Mouse (Mus musculus): Measurements from ENCODE around the gene Mrps35. TPM values are rescaled to one million over a fixed set of nuclear protein-coding genes. Genes with fewer than 3 reads are reported as not detected.

The Mrps35 gene
- polyA plus RNA-seq, 1 experiment from 2014 or later: 69.9 TPM

GRCm38 (mm10) chr6:147064226-147064943 is 21.8 kb downstream of the Mrps35 start:
- no peak overlapping the region for H3K9ac ChIP-seq
- WGBS: 93% methylated on average over 10 of the region's 10 CpGs
- H3K36me3 ChIP-seq: peaks cover 55% of the 10 kb centered on the region

DNA sequence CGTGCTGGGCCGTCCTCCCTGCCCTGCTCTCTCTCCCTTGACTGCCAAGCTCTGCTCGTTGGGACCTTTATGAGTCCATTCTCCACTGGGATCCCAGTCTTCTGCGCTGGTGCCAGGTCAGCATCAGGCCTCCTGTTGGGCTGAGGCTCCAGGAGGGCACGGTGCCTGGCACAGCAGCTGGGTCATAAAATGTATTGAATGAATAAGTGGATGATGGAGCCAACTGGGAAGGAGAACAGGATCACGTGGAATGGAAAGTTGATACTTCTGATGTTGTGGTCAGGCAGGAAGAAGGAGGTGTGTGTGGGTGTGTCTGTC is 22.3 kb downstream of the Mrps35 start:
- peaks cover 55% of the 10 kb centered on the region for H3K36me3 ChIP-seq
- H3K9ac ChIP-seq: no peak overlapping the region
- H3K9me3 ChIP-seq (replicated peaks): no peaks in the 10 kb centered on the region
- no peak overlapping the region for H3K27ac ChIP-seq
- no peaks in the 10 kb centered on the region for H3K27me3 ChIP-seq
- H3K4me3 ChIP-seq: no peak overlapping the region
- ATAC-seq (ENCODE audit: low FRiP score): no peak
- no peaks in the 10 kb centered on the region for H3K4me1 ChIP-seq
- 91% methylated on average over 6 of the region's 6 CpGs for WGBS
- no peak overlapping the region for H3K4me2 ChIP-seq (replicated peaks)

More at GRCm38 (mm10) chr6:147064226-147064943, 21.8 kb downstream of the Mrps35 start:
- Histone ChIP-seq H3K9me3 (replicated peaks) (no peaks in the 10 kb centered on the region), H3K27me3 (no peaks in the 10 kb centered on the region), H3K4me3 (no peak overlapping the region), H3K4me1 (no peaks in the 10 kb centered on the region), H3K27ac (no peak overlapping the region), H3K4me2 (replicated peaks) (no peak overlapping the region)
- ATAC-seq (ENCODE audit: low FRiP score): no peak

- Histone ChIP-seq H3K27me3 (no peaks in the 10 kb centered on the region), H3K9me3 (replicated peaks) (no peaks in the 10 kb centered on the region), H3K9ac (no peak overlapping the region), H3K36me3 (peaks cover 21% of the 10 kb centered on the region), H3K4me3 (no peak overlapping the region), H3K4me1 (no peaks in the 10 kb centered on the region), H3K4me2 (replicated peaks) (no peak overlapping the region), H3K27ac (no peak overlapping the region)
- 0 out of 2 replicates have a peak, but pooled peaks have one; percentile 40 for ATAC-seq (ENCODE audit: low FRiP score)
- WGBS: 52% methylated on average over 5 of the region's 5 CpGs
Observed at GRCm38 (mm10) chr6:147075808-147076387, 33.3 kb downstream of the Mrps35 start.

DNA sequence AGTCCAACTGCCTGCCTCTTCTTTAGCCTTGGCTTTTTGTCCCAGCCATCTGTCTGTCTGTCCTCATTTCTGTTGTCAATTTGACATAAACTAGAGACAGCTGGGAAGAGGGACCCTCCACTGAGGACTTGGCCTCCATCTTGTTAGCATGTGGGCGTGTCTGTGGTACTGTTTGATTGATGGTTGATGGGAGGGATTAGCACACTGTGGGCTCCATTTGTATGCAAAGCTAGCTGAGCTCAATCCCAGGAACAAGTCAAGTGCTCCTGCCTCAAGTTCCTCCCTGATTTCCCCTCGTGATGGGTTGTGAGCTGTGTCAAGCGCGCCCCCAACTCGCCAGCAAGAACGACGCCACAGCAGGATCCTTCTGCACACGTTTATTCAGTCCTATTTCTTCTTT is 34.3 kb downstream of the Mrps35 start:
- WGBS: 79% methylated on average over 8 of the region's 8 CpGs
- Histone ChIP-seq H3K4me1 (no peaks in the 10 kb centered on the region), H3K9ac (no peak overlapping the region), H3K27me3 (no peaks in the 10 kb centered on the region), H3K36me3 (peaks cover 12% of the 10 kb centered on the region; the same call in 1 of the 2 replicates), H3K4me2 (replicated peaks) (no peak overlapping the region), H3K27ac (no peak overlapping the region), H3K9me3 (replicated peaks) (no peaks in the 10 kb centered on the region), H3K4me3 (no peak overlapping the region)
- no peak; the same call in 1 of the 2 replicates for ATAC-seq (ENCODE audit: low FRiP score)

DNA sequence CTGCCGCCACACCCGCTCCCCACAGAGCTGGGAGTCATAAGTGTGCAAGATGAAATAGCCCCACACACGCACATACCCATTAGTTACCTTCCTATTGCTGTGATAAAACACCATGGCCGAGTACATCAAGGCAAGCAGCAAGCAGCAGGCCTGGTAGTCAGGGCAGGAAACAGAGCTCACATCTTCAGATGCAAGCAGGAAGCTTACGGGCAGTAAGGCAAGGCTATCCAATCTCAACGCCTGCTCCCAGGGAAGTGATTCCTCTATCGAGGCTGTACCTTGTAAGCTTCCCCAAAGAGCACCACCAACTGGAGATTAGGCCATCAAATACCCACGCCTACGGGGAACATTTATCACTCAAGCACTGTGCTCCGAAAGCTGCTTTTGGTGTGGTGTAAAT is 37.4 kb downstream of the Mrps35 start:
- Histone ChIP-seq H3K9me3 (replicated peaks) (no peaks in the 10 kb centered on the region), H3K9ac (no peak overlapping the region), H3K4me1 (no peaks in the 10 kb centered on the region), H3K36me3 (no peaks in the 10 kb centered on the region), H3K27me3 (no peaks in the 10 kb centered on the region), H3K27ac (no peak overlapping the region), H3K4me3 (no peak overlapping the region), H3K4me2 (replicated peaks) (no peak overlapping the region)
- ATAC-seq (ENCODE audit: low FRiP score): no peak
- WGBS: 92% methylated on average over 10 of the region's 10 CpGs

- Histone ChIP-seq H3K4me2 (replicated peaks) (no peak overlapping the region), H3K4me3 (no peak overlapping the region), H3K9me3 (replicated peaks) (no peaks in the 10 kb centered on the region), H3K36me3 (no peaks in the 10 kb centered on the region), H3K27ac (no peak overlapping the region), H3K27me3 (no peaks in the 10 kb centered on the region), H3K9ac (no peak overlapping the region), H3K4me1 (peaks cover 12% of the 10 kb centered on the region)
- 55% methylated on average over 7 of the region's 7 CpGs for WGBS
- ATAC-seq (ENCODE audit: low FRiP score): no peak
Observed at GRCm38 (mm10) chr6:147085398-147086040, 43.0 kb downstream of the Mrps35 start.

DNA sequence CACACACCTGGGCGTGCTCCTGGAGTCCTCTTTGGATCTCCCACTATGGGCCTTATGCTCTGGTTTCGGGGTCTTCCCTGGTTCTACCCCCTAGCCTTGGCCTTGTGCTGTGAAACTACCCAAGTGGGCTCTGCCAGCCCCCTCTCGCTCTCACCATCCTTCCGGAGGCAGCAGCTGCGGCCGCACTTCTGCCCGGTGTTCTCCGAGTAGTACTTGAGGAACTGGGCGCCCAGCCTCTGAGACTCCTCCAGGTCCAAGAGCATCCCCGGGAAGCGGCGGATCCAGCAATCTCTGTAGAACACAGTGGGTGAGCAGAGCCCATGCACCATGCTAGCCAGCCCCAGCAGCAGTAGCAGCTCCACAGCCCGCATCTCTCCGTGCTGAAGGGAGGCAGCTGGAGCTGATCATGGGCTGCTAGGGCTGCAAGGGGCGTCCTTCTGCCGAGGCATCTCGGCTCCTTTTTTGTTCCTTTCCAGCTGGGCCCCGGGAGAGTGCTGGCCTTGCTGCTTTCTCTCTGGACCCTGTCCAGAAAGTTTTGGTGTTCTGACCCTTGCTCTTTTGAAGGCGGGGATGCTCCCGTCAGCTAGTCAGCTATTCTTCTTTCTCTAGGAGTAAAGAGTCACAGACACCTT is 44.1 kb downstream of the Mrps35 start, which contains the start of gene Mansc4:
Gene Mansc4 (minus strand): TSS at position 439 of the 632 bp plus-strand sequence.
- H3K36me3 ChIP-seq: no peaks in the 10 kb centered on the region
- H3K9ac ChIP-seq: peak within 1 kb of the TSS; percentile 50
- H3K27me3 ChIP-seq: no peaks in the 10 kb centered on the region
- H3K4me3 ChIP-seq: peak within 1 kb of the TSS; percentile 30
- peak within 1 kb of the TSS; percentile 57 for H3K4me2 ChIP-seq (replicated peaks)
- H3K9me3 ChIP-seq (replicated peaks): no peaks in the 10 kb centered on the region
- H3K27ac ChIP-seq: no peak within 1 kb of the TSS
- H3K4me1 ChIP-seq: peaks cover 12% of the 10 kb centered on the region
- no peak for ATAC-seq (ENCODE audit: low FRiP score)
- WGBS: 5% methylated on average over 20 of the region's 20 CpGs

DNA sequence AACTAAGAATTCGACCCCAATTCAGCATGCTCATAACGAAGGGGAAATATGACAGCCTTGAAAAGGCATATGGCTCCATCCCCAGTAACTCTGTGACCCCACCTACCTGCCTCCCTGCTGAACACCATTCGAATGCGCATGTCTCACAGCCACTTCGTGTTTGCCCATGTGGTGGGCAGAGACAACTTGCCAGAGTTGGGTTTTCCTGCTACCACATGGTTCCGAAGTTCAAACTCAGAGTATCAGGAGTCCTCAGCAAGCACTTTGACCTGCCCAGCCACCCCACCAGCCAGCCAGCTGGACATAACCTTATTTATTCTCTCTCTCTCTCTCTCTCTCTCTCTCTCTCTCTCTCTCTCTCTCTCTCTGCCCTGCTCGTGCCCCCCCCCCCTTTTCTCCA is 45.2 kb downstream of the Mrps35 start:
- Histone ChIP-seq H3K27me3 (no peaks in the 10 kb centered on the region), H3K4me2 (replicated peaks) (no peak overlapping the region), H3K4me3 (no peak overlapping the region), H3K9me3 (replicated peaks) (no peaks in the 10 kb centered on the region), H3K27ac (no peak overlapping the region), H3K36me3 (no peaks in the 10 kb centered on the region), H3K9ac (no peak overlapping the region), H3K4me1 (peaks cover 19% of the 10 kb centered on the region)
- ATAC-seq (ENCODE audit: low FRiP score): no peak
- 38% methylated on average over 6 of the region's 7 CpGs for WGBS

- 82% methylated on average over 3 of the region's 3 CpGs for WGBS
- no peak overlapping the region for H3K9ac ChIP-seq
- H3K9me3 ChIP-seq (replicated peaks): no peaks in the 10 kb centered on the region
- H3K36me3 ChIP-seq: no peaks in the 10 kb centered on the region
- no peak overlapping the region for H3K4me3 ChIP-seq
- H3K4me1 ChIP-seq: peaks cover 25% of the 10 kb centered on the region
- no peaks in the 10 kb centered on the region for H3K27me3 ChIP-seq
- no peak overlapping the region for H3K27ac ChIP-seq
- H3K4me2 ChIP-seq (replicated peaks): no peak overlapping the region
- ATAC-seq (ENCODE audit: low FRiP score): no peak
Observed at GRCm38 (mm10) chr6:147088517-147088916, 46.0 kb downstream of the Mrps35 start.

DNA sequence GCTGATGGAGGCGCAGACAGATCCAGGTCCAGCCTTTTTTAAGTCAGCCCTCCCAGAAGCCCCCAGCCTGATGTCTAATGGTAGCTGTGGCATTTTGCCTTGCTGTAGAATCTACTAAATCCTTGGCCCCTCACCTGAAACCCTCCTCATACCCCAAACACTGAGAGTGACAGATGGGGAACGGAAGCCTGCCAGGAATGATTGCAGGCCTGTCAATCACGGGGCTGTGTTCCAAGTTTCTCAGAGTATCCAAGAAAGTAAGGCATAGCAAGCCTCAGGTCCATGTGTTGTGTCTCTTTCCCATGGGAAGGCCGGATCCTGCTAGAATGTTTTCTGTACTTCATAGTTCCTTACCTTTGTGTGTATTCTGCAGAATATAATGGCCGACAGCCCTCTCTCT is 47.6 kb downstream of the Mrps35 start:
- no peak for ATAC-seq (ENCODE audit: low FRiP score)
- H3K4me3 ChIP-seq: 0 out of 2 replicates have a peak overlapping the region, but pooled peaks have one; percentile 60
- H3K9me3 ChIP-seq (replicated peaks): no peaks in the 10 kb centered on the region
- no peaks in the 10 kb centered on the region for H3K27me3 ChIP-seq
- no peak overlapping the region for H3K27ac ChIP-seq
- no peak overlapping the region for H3K9ac ChIP-seq
- H3K4me2 ChIP-seq (replicated peaks): peak overlapping the region; percentile 97
- H3K36me3 ChIP-seq: no peaks in the 10 kb centered on the region
- 69% methylated on average over 5 of the region's 5 CpGs for WGBS
- peaks cover 35% of the 10 kb centered on the region for H3K4me1 ChIP-seq

DNA sequence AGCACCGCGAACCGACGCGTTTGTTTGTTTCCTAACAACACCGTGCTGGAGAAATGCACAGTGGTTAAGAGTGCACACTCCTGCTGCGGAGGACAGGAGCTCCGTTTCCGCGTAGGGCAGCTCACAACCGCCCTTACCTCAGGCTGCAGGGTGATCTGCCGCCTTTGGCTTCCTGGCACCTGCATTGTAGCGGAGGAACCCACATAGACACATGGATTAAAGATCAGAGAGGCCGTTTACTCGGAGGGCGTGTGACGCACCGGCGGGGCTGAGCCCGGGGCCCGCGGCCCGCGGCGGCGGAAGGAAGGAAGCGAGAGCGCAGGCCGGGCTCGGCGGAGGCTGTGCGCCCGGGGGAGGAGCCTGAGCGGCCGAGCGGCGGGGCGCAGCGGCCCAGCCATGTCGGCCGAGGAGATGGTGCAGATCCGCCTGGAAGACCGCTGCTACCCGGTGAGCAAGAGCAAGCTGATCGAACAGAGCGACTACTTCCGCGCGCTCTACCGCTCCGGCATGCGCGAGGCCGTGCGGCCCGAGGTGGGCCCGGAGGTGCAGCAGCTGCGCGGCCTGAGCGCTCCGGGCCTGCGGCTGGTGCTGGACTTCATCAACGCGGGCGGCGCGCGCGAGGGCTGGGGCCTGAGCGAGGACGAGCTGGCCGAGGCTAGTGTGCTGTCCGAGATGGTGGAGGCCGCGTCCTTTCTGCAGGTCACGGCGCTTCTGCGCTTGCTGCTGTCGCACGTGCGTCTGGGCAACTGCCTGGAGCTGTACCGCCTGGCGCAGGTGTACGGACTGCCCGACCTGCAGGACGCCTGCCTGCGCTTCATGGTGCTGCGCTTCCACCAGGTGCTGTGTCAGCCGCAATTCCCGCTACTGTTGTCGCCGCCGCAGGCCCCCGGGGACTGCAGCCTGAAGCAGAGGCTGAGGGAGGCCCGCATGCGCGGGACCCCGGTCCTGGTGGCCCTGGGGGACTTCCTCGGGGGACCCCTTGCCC is 48.9 kb downstream of the Mrps35 start, which contains the start of gene Klhl42:
Gene Klhl42 (plus strand): TSS at position 244 of the 985 bp plus-strand sequence.
- H3K4me1 ChIP-seq: peaks cover 33% of the 10 kb centered on the region
- H3K27ac ChIP-seq: peak within 1 kb of the TSS; percentile 91
- H3K4me2 ChIP-seq (replicated peaks): peak within 1 kb of the TSS; percentile 97
- peak; percentile 91 for ATAC-seq (ENCODE audit: low FRiP score)
- H3K27me3 ChIP-seq: no peaks in the 10 kb centered on the region
- under 1% methylated on average over 95 of the region's 99 CpGs for WGBS
- H3K36me3 ChIP-seq: 0 out of 2 replicates have a peak, but pooled peaks cover 4% of the 10 kb centered on the region
- H3K9me3 ChIP-seq (replicated peaks): no peaks in the 10 kb centered on the region
- peak within 1 kb of the TSS; percentile 83 for H3K9ac ChIP-seq
- H3K4me3 ChIP-seq: peak within 1 kb of the TSS; percentile 60
